Mouse (Mus musculus) cerebellum, adult 2 months (tissue): ENCODE data around the gene Cdh24.
A peak's percentile ranks its signal among the peaks of the same experiment; 100 is the strongest.

Experiments used
- CTCF ChIP-seq: fragments of 200-500 bp; IDR thresholded peaks from 2 replicates; pipeline ENCODE4 v1.5.1; 2011; ENCODE audit warnings: low read depth, mild to moderate bottlenecking, control low read depth, low read length, moderate library complexity, borderline replicate concordance; ENCODE audit not compliant: insufficient read depth
- POLR2A ChIP-seq: fragments of 200-500 bp; IDR thresholded peaks from 2 replicates; pipeline ENCODE4 v1.6.1; 2011; ENCODE audit warnings: low read length, control low read depth, borderline replicate concordance; ENCODE audit not compliant: insufficient read depth

DNA sequence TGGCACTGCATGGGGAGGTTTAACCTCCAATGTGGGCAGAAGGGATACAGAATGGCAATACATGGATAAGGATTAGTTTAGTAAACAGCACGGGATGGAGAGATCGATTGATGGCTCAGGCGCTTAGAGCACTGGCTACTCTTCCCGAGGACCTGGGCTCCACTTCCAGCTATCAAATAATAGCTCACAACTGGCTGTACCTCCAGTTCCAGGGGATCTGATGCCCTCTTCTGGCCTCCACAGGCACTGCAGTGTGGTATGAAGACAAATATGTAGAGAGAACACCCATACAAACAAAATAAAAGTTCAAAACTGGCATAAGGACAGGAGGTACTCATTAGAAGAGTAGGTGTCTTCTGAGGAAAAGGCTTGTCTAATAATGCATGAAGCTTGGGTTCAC lies 28.2 kb upstream of the Cdh24 start:
- peak; percentile 59 for TF ChIP-seq CTCF
- no peak for TF ChIP-seq POLR2A
